7 mouse cellular contexts compared by ENCODE assay signal in the genomic region with DNA sequence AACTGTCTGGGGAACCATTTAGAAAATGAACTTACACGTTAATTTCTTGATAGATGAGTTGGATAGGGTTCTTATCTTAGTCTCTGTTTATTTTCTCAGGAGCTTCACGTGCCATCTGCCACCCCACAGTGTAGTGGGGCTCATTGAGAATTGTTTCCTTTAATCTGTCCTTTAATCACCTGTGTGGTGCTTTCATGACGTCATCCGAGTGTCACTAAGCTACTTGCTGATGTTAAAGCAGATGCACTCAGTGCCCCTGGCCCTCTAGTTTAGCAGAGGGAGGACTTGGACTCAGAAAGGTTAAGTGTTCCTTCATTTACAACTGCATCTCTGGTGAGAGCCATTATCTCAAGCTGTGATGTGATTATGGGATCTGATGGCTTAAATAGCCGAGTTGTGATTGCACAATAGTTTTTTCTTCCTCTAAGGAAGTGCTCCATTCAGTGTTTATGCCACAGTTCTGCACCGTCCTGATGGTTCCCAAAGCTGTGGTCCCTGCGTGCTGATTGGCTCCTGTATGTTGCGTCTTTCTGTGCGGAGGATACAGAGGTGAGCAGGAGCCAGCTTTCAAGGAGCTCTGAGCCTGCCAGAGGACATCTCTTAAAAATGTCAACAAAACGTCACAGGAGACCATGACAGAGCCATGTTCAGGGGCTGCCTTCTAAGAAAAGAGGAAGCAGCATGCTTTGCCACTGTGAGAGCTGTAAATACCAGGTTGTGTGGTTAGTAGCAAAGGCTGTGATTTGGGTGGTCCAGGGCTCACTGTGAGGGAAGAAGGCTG. TPM values are rescaled to one million over a fixed set of nuclear protein-coding genes. Genes with fewer than 3 reads are reported as not detected.
DNase-seq lines count a peak whose midpoint lies in the region; ATAC-seq and TF ChIP-seq lines count a peak whose summit lies in the region.

No protein-coding gene starts in this region.

- ATAC-seq in embryonic facial prominence, embryonic 14.5 days (ENCODE audit: low read depth), result no peak
- no peak for ATAC-seq in intestine, postnatal 0 days

- peak overlapping the region; percentile 65 for H3K4me2 ChIP-seq in embryonic facial prominence, embryonic 14.5 days (ENCODE audit: low read depth, low read length)
- peak overlapping the region; percentile 40 for H3K4me2 ChIP-seq in intestine, postnatal 0 days (replicated peaks; ENCODE audit: low read depth)

- no peaks in the 10 kb centered on the region for H3K36me3 ChIP-seq in embryonic facial prominence, embryonic 14.5 days (ENCODE audit: control insufficient read depth, insufficient read depth, low read length)
- no peaks in the 10 kb centered on the region; the same call in 1 of the 2 replicates for H3K36me3 ChIP-seq in intestine, postnatal 0 days (ENCODE audit: control insufficient read depth, insufficient read depth)

- DNase-seq in A20 (ENCODE audit: low read depth, low spot score), result peak; percentile 56
- DNase-seq in CD4-positive, CD25-positive, alpha-beta regulatory T cell, adult 2 months (ENCODE audit: low read depth, low spot score), result peak; percentile 80
- no peak for DNase-seq in embryonic facial prominence, embryonic 14.5 days (ENCODE audit: low spot score)
- peak; percentile 76 for DNase-seq in naive thymus-derived CD4-positive, alpha-beta T cell, adult 2 months (ENCODE audit: low read depth)
- no peak for DNase-seq in adrenal gland, postnatal 25 days
- no peak for DNase-seq in layer of hippocampus, postnatal 25 days (ENCODE audit: extremely low spot score in 1 of 2, low spot score in 1 of 2)

- peaks cover 32% of the 10 kb centered on the region for H3K4me1 ChIP-seq in embryonic facial prominence, embryonic 14.5 days (ENCODE audit: control insufficient read depth, insufficient read depth, low read length)
- H3K4me1 ChIP-seq in intestine, postnatal 0 days (replicated peaks; ENCODE audit: control insufficient read depth, insufficient read depth, low read length), result no peaks in the 10 kb centered on the region; the same call in none of the 2 replicates

- peak overlapping the region; percentile 50 for H3K27ac ChIP-seq in embryonic facial prominence, embryonic 14.5 days (replicated peaks; ENCODE audit: low read depth, low read length)
- peak overlapping the region; percentile 46 for H3K27ac ChIP-seq in intestine, postnatal 0 days (ENCODE audit: low read depth, low read length)

- peak overlapping the region; percentile 93; the same call in 1 of the 2 replicates for H3K4me3 ChIP-seq in embryonic facial prominence, embryonic 14.5 days (ENCODE audit: low read depth, low read length)
- H3K4me3 ChIP-seq in intestine, postnatal 0 days (ENCODE audit: low read depth, low read length), result no peak overlapping the region

- TF ChIP-seq CTCF in intestine, postnatal 0 days (IDR thresholded peaks at IDR 0.05; ENCODE audit: low read depth), result no peak

- peak overlapping the region; percentile 34 for H3K9ac ChIP-seq in embryonic facial prominence, embryonic 14.5 days (ENCODE audit: low read depth, low read length)
- H3K9ac ChIP-seq in intestine, postnatal 0 days (ENCODE audit: low read depth, low read length), result no peak overlapping the region

- H3K27me3 ChIP-seq in embryonic facial prominence, embryonic 14.5 days (replicated peaks; ENCODE audit: control insufficient read depth, insufficient read depth, low read length), result no peaks in the 10 kb centered on the region
- no peaks in the 10 kb centered on the region for H3K27me3 ChIP-seq in intestine, postnatal 0 days (replicated peaks; ENCODE audit: control insufficient read depth, insufficient read depth, low read length)

- H3K9me3 ChIP-seq in embryonic facial prominence, embryonic 14.5 days (ENCODE audit: control insufficient read depth, low read length), result no peaks in the 10 kb centered on the region
- no peaks in the 10 kb centered on the region for H3K9me3 ChIP-seq in intestine, postnatal 0 days (ENCODE audit: control insufficient read depth)

- 46% methylated on average over 10 of the region's 10 CpGs for WGBS in embryonic facial prominence, embryonic 14.5 days
- 28% methylated on average over 10 of the region's 10 CpGs for WGBS in intestine, postnatal 0 days

RNA-seq across cellular contexts. Expression of a gene that starts 3.0 kb away (rescaled TPM):
- polyA plus RNA-seq in embryonic facial prominence, embryonic 14.5 days (2014; fragmentation: Nextera tagmentation; extraction: Ambion mirVana), result 14.9 and 15.3 TPM in 2 replicates
- polyA plus RNA-seq in intestine, postnatal 0 days (2015; fragmentation: Nextera tagmentation; extraction: Ambion mirVana), result 4.9 and 5.0 TPM in 2 replicates
- total RNA-seq in adrenal gland, postnatal 25 days (2021), result 17.9 and 19.9 TPM in 2 replicates
- 10 to 100 TPM; 52.5 to 54.3 TPM for total RNA-seq in layer of hippocampus, postnatal 25 days (2021)

Comparison
In these comparisons a context has a peak if more than half of its experiments do, and no peak if none do; other contexts are left out.
1. DNase-seq: peak in A20 (single experiment), CD4-positive, CD25-positive, alpha-beta regulatory T cell, adult 2 months (single experiment) and naive thymus-derived CD4-positive, alpha-beta T cell, adult 2 months (single experiment); none in embryonic facial prominence, embryonic 14.5 days (single experiment), adrenal gland, postnatal 25 days (single experiment) and layer of hippocampus, postnatal 25 days (0 of 2).